Mouse (Mus musculus) kidney, embryonic 14.5 days (tissue): ENCODE results near the gene Tnrc6a. TPM values are rescaled to one million over a fixed set of nuclear protein-coding genes. Genes with fewer than 3 reads are reported as not detected.

Experiments used
- ATAC-seq: fragments of 200-750 bp; cut with Nextera tagmentation; 2 replicates; pipeline ENCODE4 v1.8.0; 2017; ENCODE audit warnings: moderate number of reproducible peaks, mild to moderate bottlenecking, moderate TSS enrichment, moderate library complexity; ENCODE audit not compliant: low FRiP score, low TSS enrichment
- H3K27ac ChIP-seq: fragments of 300-500 bp; sonication (generic); 2 replicates; pipeline ENCODE4 v1.5.1; 2014; ENCODE audit warnings: low read depth, mild to moderate bottlenecking, low read length, moderate library complexity, mixed read lengths
- H3K27me3 ChIP-seq: fragments of 300-500 bp; sonication (generic); 2 replicates; pipeline ENCODE4 v1.6.1; 2014; ENCODE audit warnings: mild to moderate bottlenecking, low read length; ENCODE audit not compliant: control insufficient read depth, insufficient read depth
- H3K36me3 ChIP-seq: fragments of 300-500 bp; sonication (generic); 2 replicates; pipeline ENCODE4 v1.6.1; 2014; ENCODE audit warnings: low read length, mixed read lengths; ENCODE audit not compliant: control insufficient read depth, insufficient read depth
- H3K4me1 ChIP-seq: fragments of 300-500 bp; sonication (generic); 2 replicates; pipeline ENCODE4 v1.6.1; 2014; ENCODE audit warnings: low read length, mixed read lengths; ENCODE audit not compliant: control insufficient read depth, insufficient read depth
- H3K4me2 ChIP-seq: fragments of 300-500 bp; sonication (generic); replicated peaks from 2 replicates; pipeline ENCODE4 v1.6.1; 2014; ENCODE audit warnings: low read depth, mild to moderate bottlenecking, low read length
- H3K4me3 ChIP-seq: fragments of 300-500 bp; sonication (generic); 2 replicates; pipeline ENCODE4 v1.5.1; 2014; ENCODE audit warnings: mild to moderate bottlenecking, low read length
- H3K9ac ChIP-seq: fragments of 300-500 bp; sonication (generic); 2 replicates; pipeline ENCODE4 v1.6.1; 2014; ENCODE audit warnings: low read depth, mild to moderate bottlenecking, low read length, moderate library complexity
- H3K9me3 ChIP-seq: fragments of 300-500 bp; sonication (generic); 2 replicates; pipeline ENCODE4 v1.6.1; 2016; ENCODE audit warnings: low read length; ENCODE audit not compliant: control insufficient read depth
- WGBS: fragments of 180-500 bp; shearing (Covaris S2); extraction: QIAGEN DNeasy Blood & Tissue Kit; methylation state at CpG from one replicate; pipeline ENCODE4 v1.1.7; 2014; 5-methylcytosine and 5-hydroxymethylcytosine counted together
- polyA plus RNA-seq: library from polyadenylated mRNA; unstranded; fragments of >200 nt; fragmentation: Nextera tagmentation; extraction: Ambion mirVana; gene quantifications from 2 replicates; pipeline ENCODE4 v1.2.1, GENCODE M21; 2014

Tnrc6a gene
- polyA plus RNA-seq, 1 experiment from 2014 or later: 57.6 TPM

DNA sequence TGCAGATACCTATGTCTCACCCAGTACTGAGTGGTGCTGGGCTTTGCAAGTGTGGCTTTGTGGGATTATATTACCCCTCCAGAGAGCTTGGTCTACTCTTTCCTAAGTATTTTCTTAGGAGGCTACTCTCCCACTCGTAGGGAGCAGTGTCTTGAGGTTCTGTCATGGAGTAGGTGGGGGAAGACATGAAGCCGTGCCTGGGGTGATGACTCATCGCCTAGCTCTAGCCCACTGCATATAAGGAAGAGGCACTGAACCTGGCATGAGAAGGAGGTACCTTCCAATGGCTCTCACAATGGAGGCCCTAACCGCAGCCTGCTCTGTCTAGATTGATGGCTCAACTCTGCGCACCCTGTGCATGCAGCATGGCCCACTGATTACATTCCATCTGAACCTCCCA, 68.0 kb downstream of the Tnrc6a start:
- no peaks in the 10 kb centered on the region for H3K27me3 ChIP-seq
- no peaks in the 10 kb centered on the region for H3K9me3 ChIP-seq
- peaks cover 85% of the 10 kb centered on the region for H3K36me3 ChIP-seq
- H3K27ac ChIP-seq: no peak overlapping the region
- H3K4me2 ChIP-seq: no peak overlapping the region
- no peak overlapping the region for H3K4me3 ChIP-seq
- no peaks in the 10 kb centered on the region for H3K4me1 ChIP-seq
- H3K9ac ChIP-seq: no peak overlapping the region
- ATAC-seq: no peak; the same call in 1 of the 2 replicates
- WGBS: 85% methylated on average over 5 of the region's 5 CpGs

DNA sequence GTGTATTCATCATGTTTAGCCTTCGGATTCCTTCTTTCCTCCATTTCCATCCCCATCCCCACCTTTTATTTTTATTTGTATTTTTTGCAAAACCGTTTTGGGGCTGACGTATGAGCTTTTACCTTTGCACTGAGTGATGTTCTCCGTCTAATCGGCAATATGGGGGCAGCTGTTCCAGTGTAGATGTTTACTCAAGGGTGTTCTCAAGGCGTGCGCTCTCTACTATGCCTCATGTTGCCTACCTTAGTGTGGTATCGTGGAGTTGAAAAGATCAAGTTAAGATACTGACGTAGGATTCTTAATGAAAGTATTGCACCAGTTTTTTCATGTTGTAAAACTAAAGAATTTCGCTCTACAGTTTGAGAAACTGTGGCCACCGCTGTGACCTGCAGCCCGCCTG, 69.5 kb downstream of the Tnrc6a start:
- Histone ChIP-seq H3K27ac (no peak overlapping the region), H3K36me3 (peaks cover 71% of the 10 kb centered on the region), H3K4me1 (no peaks in the 10 kb centered on the region), H3K4me2 (no peak overlapping the region), H3K9ac (no peak overlapping the region), H3K27me3 (no peaks in the 10 kb centered on the region), H3K4me3 (no peak overlapping the region), H3K9me3 (no peaks in the 10 kb centered on the region)
- 91% methylated on average over 12 of the region's 12 CpGs for WGBS
- no peak for ATAC-seq

DNA sequence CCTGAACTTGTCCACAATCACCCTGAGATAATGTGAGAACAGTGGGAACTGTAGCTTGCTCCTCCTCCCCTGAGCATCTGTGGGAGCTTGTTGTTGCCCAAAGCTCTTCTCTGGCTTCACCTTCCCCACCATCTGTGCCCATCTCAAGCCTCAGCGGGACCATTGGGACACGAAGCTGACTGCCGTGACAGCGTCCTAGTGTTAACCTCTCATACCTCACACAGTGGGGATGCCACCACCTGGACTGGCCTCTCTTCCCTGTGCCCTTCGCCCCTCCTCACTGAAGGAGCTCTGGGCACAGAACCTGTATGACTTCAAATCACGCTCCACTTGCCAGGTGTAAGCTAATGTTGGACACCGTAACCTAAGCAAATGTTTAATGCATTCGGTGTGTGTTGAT, 71.0 kb downstream of the Tnrc6a start:
- H3K9ac ChIP-seq: no peak overlapping the region
- H3K27ac ChIP-seq: no peak overlapping the region
- H3K4me2 ChIP-seq: no peak overlapping the region
- H3K27me3 ChIP-seq: no peaks in the 10 kb centered on the region
- no peak overlapping the region for H3K4me3 ChIP-seq
- no peaks in the 10 kb centered on the region for H3K9me3 ChIP-seq
- ATAC-seq: no peak
- H3K36me3 ChIP-seq: peaks cover 56% of the 10 kb centered on the region
- no peaks in the 10 kb centered on the region for H3K4me1 ChIP-seq
- 93% methylated on average over 8 of the region's 8 CpGs for WGBS

DNA sequence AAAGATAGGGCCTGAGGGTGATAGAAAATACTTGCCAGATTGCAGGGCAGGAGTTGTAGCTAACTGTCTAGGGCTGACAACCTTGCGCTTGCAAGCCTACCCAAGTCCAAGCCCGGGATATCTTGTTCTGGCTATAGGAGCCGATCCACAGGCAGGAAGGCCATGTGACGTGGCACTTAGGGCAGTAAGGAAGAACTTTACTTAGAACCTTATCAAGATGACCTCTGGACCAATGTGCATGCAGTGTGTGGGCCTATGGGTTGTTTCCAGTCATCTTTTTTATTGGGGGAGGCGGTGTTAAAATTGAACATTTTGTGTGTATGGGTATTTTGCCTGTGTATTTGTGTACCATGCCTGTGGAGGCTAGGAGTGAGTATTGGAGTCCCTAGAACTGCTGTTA, 72.7 kb downstream of the Tnrc6a start:
- Histone ChIP-seq H3K4me3 (no peak overlapping the region), H3K27ac (no peak overlapping the region), H3K36me3 (peaks cover 39% of the 10 kb centered on the region), H3K4me2 (no peak overlapping the region), H3K9ac (no peak overlapping the region), H3K9me3 (no peaks in the 10 kb centered on the region), H3K4me1 (no peaks in the 10 kb centered on the region), H3K27me3 (no peaks in the 10 kb centered on the region)
- ATAC-seq: no peak; the same call in 1 of the 2 replicates
- WGBS: 90% methylated on average over 5 of the region's 5 CpGs

DNA sequence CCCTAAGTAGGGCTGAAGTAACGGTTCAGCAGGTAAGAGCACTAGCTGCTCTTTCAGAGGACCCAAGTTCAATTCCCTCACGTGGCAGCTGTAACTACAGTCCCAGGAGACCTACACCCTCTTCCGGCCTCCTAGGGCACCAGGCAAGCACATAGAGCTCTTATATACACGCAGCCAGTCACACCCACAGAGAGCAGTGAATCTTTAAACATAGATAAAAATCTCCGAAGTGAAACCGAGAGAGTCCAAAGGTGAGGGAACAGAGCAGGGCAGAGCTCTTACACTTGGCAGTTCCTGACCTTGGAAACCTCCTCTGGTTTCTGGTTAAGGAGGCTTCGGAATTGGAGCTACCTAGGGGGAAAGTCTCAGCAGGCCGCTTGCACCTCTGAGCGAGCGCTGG, 75.0 kb downstream of the Tnrc6a start:
- Histone ChIP-seq H3K4me1 (no peaks in the 10 kb centered on the region), H3K4me2 (no peak overlapping the region), H3K27ac (no peak overlapping the region), H3K9ac (no peak overlapping the region), H3K27me3 (no peaks in the 10 kb centered on the region), H3K4me3 (no peak overlapping the region), H3K9me3 (no peaks in the 10 kb centered on the region), H3K36me3 (peaks cover 21% of the 10 kb centered on the region)
- ATAC-seq: peak; percentile 63; the same call in 1 of the 2 replicates
- WGBS: 46% methylated on average over 10 of the region's 10 CpGs

DNA sequence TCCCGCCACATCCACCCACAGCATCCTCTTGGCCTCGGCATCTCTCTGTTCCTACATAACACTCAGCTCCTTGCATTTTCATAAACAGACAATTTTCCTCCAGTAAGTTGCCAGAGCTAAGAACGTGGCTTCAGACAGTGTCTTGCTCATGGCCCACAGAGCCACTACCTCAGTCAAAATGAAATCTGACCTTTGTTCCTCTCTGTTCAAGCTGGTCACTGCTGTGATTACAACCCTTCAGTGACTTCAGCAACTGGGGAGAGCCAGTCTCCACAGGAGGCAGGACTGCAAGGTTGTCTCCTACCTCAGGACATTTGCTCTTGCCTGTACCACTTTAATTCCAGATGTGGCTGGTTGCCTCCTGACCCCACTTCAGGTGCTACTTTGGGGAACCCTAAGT, 75.5 kb downstream of the Tnrc6a start:
- ATAC-seq: no peak
- 65% methylated on average over 3 of the region's 3 CpGs for WGBS
- Histone ChIP-seq H3K27ac (no peak overlapping the region), H3K4me1 (no peaks in the 10 kb centered on the region), H3K27me3 (no peaks in the 10 kb centered on the region), H3K9me3 (no peaks in the 10 kb centered on the region), H3K4me2 (no peak overlapping the region), H3K4me3 (no peak overlapping the region), H3K9ac (no peak overlapping the region), H3K36me3 (peaks cover 18% of the 10 kb centered on the region)

DNA sequence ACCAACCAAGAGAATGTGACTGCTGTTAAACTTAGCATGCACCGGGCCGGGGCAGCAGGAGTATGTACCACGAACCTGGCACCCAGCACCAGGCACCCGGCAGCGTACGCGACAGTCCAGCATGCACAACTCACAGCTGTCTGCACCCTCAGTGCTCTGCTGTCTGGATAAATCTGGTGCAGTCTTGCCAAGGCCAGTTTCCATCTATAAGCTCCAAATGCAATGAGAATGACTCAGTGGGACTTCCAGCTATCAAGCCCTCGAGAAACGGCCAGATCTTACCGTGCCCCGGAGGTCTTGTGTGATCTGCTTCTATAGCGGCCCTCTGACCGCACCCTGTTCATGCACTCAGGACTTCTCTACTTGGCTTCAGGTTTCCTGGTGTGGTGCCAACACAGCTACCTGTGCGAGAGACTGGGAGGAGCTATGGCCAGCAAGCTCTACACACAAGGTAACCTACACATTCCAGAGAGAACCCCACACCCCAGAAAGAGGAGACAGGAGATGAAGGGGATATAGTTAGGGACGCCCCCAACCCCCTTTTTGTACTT, 76.0 kb downstream of the Tnrc6a start:
- no peaks in the 10 kb centered on the region for H3K9me3 ChIP-seq
- no peaks in the 10 kb centered on the region for H3K4me1 ChIP-seq
- no peak overlapping the region for H3K4me3 ChIP-seq
- peaks cover 12% of the 10 kb centered on the region for H3K36me3 ChIP-seq
- no peaks in the 10 kb centered on the region for H3K27me3 ChIP-seq
- no peak for ATAC-seq
- no peak overlapping the region for H3K27ac ChIP-seq
- H3K9ac ChIP-seq: no peak overlapping the region
- no peak overlapping the region for H3K4me2 ChIP-seq
- WGBS: 90% methylated on average over 15 of the region's 15 CpGs

DNA sequence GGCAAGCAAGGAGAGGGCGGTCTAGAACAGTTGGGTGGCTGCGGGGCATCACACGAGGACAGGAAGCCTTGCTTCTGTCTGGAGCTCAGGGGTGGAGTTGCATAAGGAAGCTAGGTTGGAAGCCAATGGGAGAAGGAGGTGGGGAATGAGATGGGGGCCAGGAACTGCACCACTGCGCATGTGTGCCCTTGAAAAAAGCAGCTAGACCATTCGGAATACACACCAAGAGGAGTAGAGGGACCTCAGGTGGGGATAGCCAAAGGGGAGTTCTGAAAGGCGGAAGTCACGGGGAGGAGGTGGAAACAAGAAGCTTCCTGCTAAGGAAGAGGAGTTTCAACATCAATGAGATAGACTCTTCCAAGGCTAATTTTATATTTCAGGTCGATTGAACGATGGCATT, 77.0 kb downstream of the Tnrc6a start:
- Histone ChIP-seq H3K27me3 (no peaks in the 10 kb centered on the region), H3K36me3 (peaks cover 4% of the 10 kb centered on the region; the same call in 1 of the 2 replicates), H3K4me3 (no peak overlapping the region), H3K4me2 (no peak overlapping the region), H3K9me3 (no peaks in the 10 kb centered on the region), H3K27ac (no peak overlapping the region), H3K9ac (no peak overlapping the region), H3K4me1 (no peaks in the 10 kb centered on the region)
- 83% methylated on average over 9 of the region's 9 CpGs for WGBS
- ATAC-seq: no peak

DNA sequence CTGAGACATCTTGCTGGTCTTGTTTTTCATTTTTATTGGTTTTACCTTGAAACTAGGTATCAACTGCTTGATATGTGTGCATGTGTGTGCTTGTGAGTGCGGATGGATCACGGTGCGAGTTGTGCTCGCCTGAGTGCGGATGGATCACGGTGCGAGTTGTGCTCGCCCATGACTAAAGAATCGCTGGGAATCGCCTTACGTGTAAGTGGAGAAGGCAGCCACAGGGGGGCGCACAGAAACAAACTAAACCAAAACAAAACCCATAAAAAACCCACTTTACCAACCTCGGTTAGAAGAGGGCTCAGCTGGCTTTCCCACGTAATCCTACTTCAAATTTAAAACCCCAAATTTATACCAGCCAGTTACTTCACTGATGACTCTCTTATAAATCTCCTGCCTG, 81.6 kb downstream of the Tnrc6a start:
- 28% methylated on average over 14 of the region's 14 CpGs for WGBS
- H3K9ac ChIP-seq: no peak overlapping the region
- H3K27me3 ChIP-seq: no peaks in the 10 kb centered on the region
- no peak for ATAC-seq
- no peak overlapping the region for H3K4me3 ChIP-seq
- peaks cover 2% of the 10 kb centered on the region for H3K4me1 ChIP-seq
- no peak overlapping the region for H3K4me2 ChIP-seq
- no peak overlapping the region for H3K27ac ChIP-seq
- no peaks in the 10 kb centered on the region for H3K9me3 ChIP-seq
- H3K36me3 ChIP-seq: no peaks in the 10 kb centered on the region
